Mouse (Mus musculus): ENCODE measurements around the gene Smo.
"Not testable (repeated sequence)": the region's sequence is repeated elsewhere in the genome, so short reads cannot be mapped to it uniquely, and the experiment has no call there.

Smo gene

GRCm38 (mm10) chr6:29759012-29759679, 23.8 kb downstream of the Smo start:
- ChIA-PET CTCF (interaction anchor here (0.5 to 1.8 kb wide), 35 partner anchors 7 to 616 kb away, joined by 3 to 13 read pairs (median 4); partner anchors contain the start of genes Smo (in 2 of the 4) and Ahcyl2 (in 1 of the 4)), POLR2A (interaction anchor here (0.6 to 2.6 kb wide), 26 partner anchors 8 to 538 kb away, joined by 3 to 12 read pairs (median 3); partner anchors contain the start of genes Smo (in 3 of the 4) and Ahcyl2 (in 2 of the 4))

GRCm38 (mm10) chr6:29760397-29760796, 25.1 kb downstream of the Smo start:
- POLR2A ChIA-PET, result not testable (repeated sequence)
- CTCF ChIA-PET, result interaction anchor here in 2 of 4 experiments (0.6 kb wide), 2 partner anchors 49 to 170 kb away, joined by 3 to 6 read pairs; no protein-coding TSS in a partner anchor

- ChIA-PET POLR2A (interaction anchor here in 2 of 4 experiments (0.5 to 2.5 kb wide), 4 partner anchors 25 to 44 kb away, joined by 3 to 10 read pairs (median 3); partner anchors contain the start of gene Smo (in 1 of the 2)), CTCF (no interaction called here)
Observed at GRCm38 (mm10) chr6:29761282-29761681, 26.0 kb downstream of the Smo start.

GRCm38 (mm10) chr6:29762524-29762923, 27.2 kb downstream of the Smo start:
- ChIA-PET CTCF (interaction anchor here (0.5 to 1.1 kb wide), 8 partner anchors 91 to 448 kb away, joined by 3 to 5 read pairs (median 3); partner anchors contain the start of gene Strip2 (in 1 of the 4)), POLR2A (interaction anchor here in 3 of 4 experiments (0.6 to 2.5 kb wide), 6 partner anchors 9 to 785 kb away, joined by 3 to 10 read pairs (median 3); partner anchors contain the start of gene Smo (in 2 of the 3))

GRCm38 (mm10) chr6:29766874-29767273, 31.6 kb downstream of the Smo start:
- CTCF ChIA-PET, result interaction anchor here (0.6 to 1.7 kb wide), 7 partner anchors 9 to 1216 kb away, joined by 3 to 12 read pairs (median 4); no protein-coding TSS in a partner anchor
- POLR2A ChIA-PET, result interaction anchor here (0.6 to 2.0 kb wide), 16 partner anchors 8 to 516 kb away, joined by 3 to 5 read pairs (median 3); no protein-coding TSS in a partner anchor

GRCm38 (mm10) chr6:29767813-29768660, 32.7 kb downstream of the Smo start, which contains the start of gene Ahcyl2:
Gene Ahcyl2 (plus strand): TSS chr6:29768011.
- ChIA-PET POLR2A (interaction anchor here (0.5 to 2.3 kb wide), 47 partner anchors 9 to 597 kb away, joined by 3 to 13 read pairs (median 3); partner anchors contain the start of genes Smo (in 2 of the 4), Calu (in 1 of the 4), Impdh1 (in 1 of the 4) and Strip2 (in 1 of the 4)), CTCF (interaction anchor here in 3 of 4 experiments (0.5 to 1.4 kb wide), 10 partner anchors 10 to 1092 kb away, joined by 3 to 11 read pairs (median 4); no protein-coding TSS in a partner anchor)

- CTCF ChIA-PET, result interaction anchor here in 3 of 4 experiments (0.5 to 1.2 kb wide), 4 partner anchors 11 to 387 kb away, joined by 4 to 11 read pairs (median 6); no protein-coding TSS in a partner anchor
- POLR2A ChIA-PET, result interaction anchor here in 3 of 4 experiments (0.6 to 2.3 kb wide), 41 partner anchors 8 to 596 kb away, joined by 3 to 13 read pairs (median 3); partner anchors contain the start of genes Smo (in 2 of the 3), Calu (in 1 of the 3), Impdh1 (in 1 of the 3) and Strip2 (in 1 of the 3)
Observed at GRCm38 (mm10) chr6:29768791-29769441, 33.6 kb downstream of the Smo start.

- POLR2A ChIA-PET, result interaction anchor here in 2 of 4 experiments (0.7 to 1.5 kb wide), 11 partner anchors 8 to 146 kb away, joined by 3 to 5 read pairs (median 3); partner anchors contain the start of gene Strip2 (in 1 of the 2)
- CTCF ChIA-PET, result interaction anchor here in 3 of 4 experiments (0.6 to 0.9 kb wide), 3 partner anchors 12 to 1212 kb away, joined by 3 read pairs; no protein-coding TSS in a partner anchor
Observed at GRCm38 (mm10) chr6:29770672-29771321, 35.5 kb downstream of the Smo start.

GRCm38 (mm10) chr6:29772236-29772635, 36.9 kb downstream of the Smo start:
- POLR2A ChIA-PET, result interaction anchor here in 2 of 4 experiments (0.6 to 1.1 kb wide), 3 partner anchors 43 to 528 kb away, joined by 3 to 5 read pairs (median 3); no protein-coding TSS in a partner anchor
- CTCF ChIA-PET, result interaction anchor here in 2 of 4 experiments (0.6 to 0.8 kb wide), 4 partner anchors 18 to 255 kb away, joined by 3 to 7 read pairs (median 4); no protein-coding TSS in a partner anchor

GRCm38 (mm10) chr6:29774161-29774560, 38.9 kb downstream of the Smo start:
- CTCF ChIA-PET, result interaction anchor here in 1 of 4 experiments (0.5 kb wide), 1 partner anchor 102 kb away, joined by 3 read pairs; no protein-coding TSS in a partner anchor
- POLR2A ChIA-PET, result interaction anchor here in 1 of 4 experiments (0.6 kb wide), 1 partner anchor 226 kb away, joined by 3 read pairs; no protein-coding TSS in a partner anchor

- CTCF ChIA-PET, result no interaction called here
Observed at GRCm38 (mm10) chr6:29775609-29776008, 40.3 kb downstream of the Smo start.

GRCm38 (mm10) chr6:29776542-29777237, 41.4 kb downstream of the Smo start:
- ChIA-PET CTCF (interaction anchor here in 2 of 4 experiments (0.6 to 1.5 kb wide), 2 partner anchors 77 to 266 kb away, joined by 3 to 4 read pairs; no protein-coding TSS in a partner anchor), POLR2A (interaction anchor here in 3 of 4 experiments (0.5 to 3.7 kb wide), 8 partner anchors 8 to 584 kb away, joined by 3 to 13 read pairs (median 3); partner anchors contain the start of gene Ahcyl2 (in 3 of the 3))

More at GRCm38 (mm10) chr6:29775609-29776008, 40.3 kb downstream of the Smo start:
- POLR2A ChIA-PET, result interaction anchor here in 3 of 4 experiments (0.5 to 1.2 kb wide), 5 partner anchors 10 to 245 kb away, joined by 3 read pairs; no protein-coding TSS in a partner anchor

GRCm38 (mm10) chr6:29777238-29777555, 41.9 kb downstream of the Smo start:
- CTCF ChIA-PET, result interaction anchor here in 2 of 4 experiments (0.6 to 1.5 kb wide), 3 partner anchors 19 to 266 kb away, joined by 3 to 4 read pairs (median 3); no protein-coding TSS in a partner anchor
- POLR2A ChIA-PET, result interaction anchor here in 2 of 4 experiments (1.2 to 3.7 kb wide), 4 partner anchors 8 to 58 kb away, joined by 3 to 13 read pairs (median 6); partner anchors contain the start of gene Ahcyl2 (in 2 of the 2)

GRCm38 (mm10) chr6:29780082-29780481, 44.8 kb downstream of the Smo start:
- POLR2A ChIA-PET, result interaction anchor here in 2 of 4 experiments (0.5 to 3.7 kb wide), 4 partner anchors 11 to 240 kb away, joined by 3 to 13 read pairs (median 4); partner anchors contain the start of gene Ahcyl2 (in 2 of the 2)
- CTCF ChIA-PET, result no interaction called here

GRCm38 (mm10) chr6:29780571-29780970, 45.3 kb downstream of the Smo start:
- CTCF ChIA-PET, result no interaction called here
- POLR2A ChIA-PET, result interaction anchor here in 1 of 4 experiments (0.5 to 1.0 kb wide), 3 partner anchors 12 to 240 kb away, joined by 3 to 4 read pairs (median 3); partner anchors contain the start of gene Ahcyl2

GRCm38 (mm10) chr6:29782239-29782638, 46.9 kb downstream of the Smo start:
- ChIA-PET POLR2A (no interaction called here), CTCF (interaction anchor here in 1 of 4 experiments (0.6 kb wide), 1 partner anchor 61 kb away, joined by 3 read pairs; no protein-coding TSS in a partner anchor)
